Mouse (Mus musculus) ES-CJ7 (cell line): ENCODE measurements at regions not wholly inside any gene's neighbourhood (a gene's known extent, or its start where the extent isn't known, plus 50 kb on each side); places are given as distances from the start of the nearest gene placed in this dataset.

ENCODE experiments used
- DNase-seq: peaks from one replicate; pipeline ENCODE4 v3.0.0; 2011; ENCODE audit warnings: low read depth, low spot score

DNA sequence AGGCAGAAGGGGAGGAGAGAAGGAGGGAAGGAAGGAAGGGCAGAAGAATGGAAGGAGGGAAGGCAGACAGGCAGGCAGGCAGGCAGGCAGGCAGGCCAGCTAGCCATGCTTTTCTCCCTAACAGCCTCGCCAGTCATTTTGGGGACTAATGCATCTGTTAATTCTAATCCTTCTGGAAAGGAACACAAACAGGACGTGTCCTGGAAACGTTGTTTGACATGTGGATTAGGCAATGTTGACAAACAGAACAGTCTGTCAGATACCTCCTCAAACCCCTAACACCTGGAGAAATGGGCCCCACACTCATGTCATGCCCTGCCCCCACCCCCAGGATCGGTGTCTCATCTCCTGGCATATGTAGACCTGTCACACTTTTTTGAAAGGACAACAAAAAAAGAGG lies 206.7 kb upstream of the Adamts9 start:
- no peak for DNase-seq

DNA sequence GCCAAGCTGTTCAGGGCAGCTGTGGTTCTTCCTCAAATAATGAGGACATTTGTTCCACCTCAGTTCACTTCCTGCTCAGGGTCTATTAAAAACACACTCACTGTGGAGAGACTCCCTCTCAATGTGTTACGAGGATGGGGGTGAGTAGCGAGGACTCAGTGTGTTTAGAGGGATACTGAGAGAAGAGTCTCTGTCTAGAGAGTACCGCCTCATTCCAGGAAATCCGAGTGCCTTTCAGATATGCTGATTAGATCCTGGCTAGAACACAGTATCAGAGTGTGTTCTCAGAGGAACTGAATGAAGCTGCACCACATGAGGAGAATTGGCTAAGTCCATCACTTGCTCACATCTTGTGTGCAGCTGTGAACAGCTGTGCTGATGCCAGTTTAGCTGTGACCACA lies 197.0 kb upstream of the Adamts9 start:
- peak; percentile 6 for DNase-seq

DNA sequence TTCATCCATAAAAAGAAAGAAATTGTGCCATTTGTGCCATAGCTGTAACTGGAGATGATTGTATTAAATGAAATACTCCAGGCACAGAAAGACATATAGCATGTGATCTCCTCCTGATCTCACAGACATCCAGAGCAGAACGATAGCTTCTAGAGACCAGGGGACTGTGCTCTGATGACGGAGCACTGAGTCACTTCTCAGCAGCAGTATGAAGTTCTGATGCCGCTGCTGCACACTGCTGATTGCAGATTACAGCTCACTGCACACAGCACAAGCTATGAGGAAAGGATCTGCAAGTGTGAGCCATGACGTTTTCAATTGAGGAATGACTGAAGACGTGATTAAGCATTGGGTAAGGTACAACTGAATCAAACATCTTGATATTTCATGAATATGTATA lies 190.6 kb upstream of the Adamts9 start:
- DNase-seq, result no peak

DNA sequence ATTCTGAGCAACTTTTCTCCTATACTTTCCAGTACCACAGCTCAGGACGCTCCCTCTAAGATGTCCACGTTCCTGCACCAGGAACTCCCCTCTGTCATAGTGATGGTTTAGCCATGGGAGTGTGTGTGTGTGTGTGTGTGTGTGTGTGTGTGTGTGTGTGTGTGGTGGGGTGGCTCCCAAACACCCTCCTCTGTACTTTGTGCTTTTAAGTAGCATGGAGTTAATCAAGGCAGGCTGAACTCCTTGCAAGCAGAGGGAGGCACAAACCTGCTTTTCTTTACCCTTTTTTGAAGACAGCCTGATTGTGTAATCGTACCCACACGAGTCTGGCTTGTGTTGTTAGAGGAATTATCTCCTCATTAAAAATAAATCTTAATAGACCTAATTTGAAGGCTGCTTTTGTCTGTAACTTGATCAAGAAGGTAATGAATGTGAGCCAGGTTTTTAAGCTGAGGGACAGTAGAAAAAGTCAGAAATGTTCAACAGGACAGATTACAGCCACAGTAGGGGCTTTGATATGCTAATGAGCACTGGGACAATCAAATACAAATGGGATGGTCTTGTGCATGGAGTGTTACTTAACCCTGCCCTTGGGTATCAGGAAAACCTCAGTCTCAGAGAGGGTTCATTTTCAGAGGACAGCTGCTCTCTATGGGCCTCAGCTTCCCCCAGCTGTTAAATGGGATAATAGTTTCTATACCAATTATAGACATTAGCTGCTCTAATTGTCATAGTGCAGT lies 187.8 kb upstream of the Adamts9 start:
- DNase-seq, result peak; percentile 84

GRCm38 (mm10) chr6:93119482-93119881 lies 176.2 kb upstream of the Adamts9 start:
- no peak for DNase-seq

DNA sequence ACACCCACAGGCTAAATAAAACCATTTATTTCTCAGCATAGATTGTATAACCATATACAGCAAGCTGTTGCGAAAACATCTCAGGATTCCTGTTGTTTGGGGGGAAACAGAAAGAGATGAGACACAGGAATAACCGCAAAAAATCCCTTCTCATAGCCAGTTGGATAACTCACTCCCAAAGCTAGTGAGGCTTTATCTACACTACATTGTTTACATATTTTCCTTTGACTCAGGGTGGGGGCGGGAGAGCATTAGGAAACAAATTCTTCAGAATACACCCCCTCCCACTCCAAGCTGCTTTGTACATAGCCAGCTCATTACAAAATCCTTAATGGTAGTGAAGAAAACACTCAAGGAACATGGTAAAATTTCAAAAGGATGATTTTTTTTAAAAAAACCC lies 170.1 kb upstream of the Adamts9 start:
- no peak for DNase-seq

DNA sequence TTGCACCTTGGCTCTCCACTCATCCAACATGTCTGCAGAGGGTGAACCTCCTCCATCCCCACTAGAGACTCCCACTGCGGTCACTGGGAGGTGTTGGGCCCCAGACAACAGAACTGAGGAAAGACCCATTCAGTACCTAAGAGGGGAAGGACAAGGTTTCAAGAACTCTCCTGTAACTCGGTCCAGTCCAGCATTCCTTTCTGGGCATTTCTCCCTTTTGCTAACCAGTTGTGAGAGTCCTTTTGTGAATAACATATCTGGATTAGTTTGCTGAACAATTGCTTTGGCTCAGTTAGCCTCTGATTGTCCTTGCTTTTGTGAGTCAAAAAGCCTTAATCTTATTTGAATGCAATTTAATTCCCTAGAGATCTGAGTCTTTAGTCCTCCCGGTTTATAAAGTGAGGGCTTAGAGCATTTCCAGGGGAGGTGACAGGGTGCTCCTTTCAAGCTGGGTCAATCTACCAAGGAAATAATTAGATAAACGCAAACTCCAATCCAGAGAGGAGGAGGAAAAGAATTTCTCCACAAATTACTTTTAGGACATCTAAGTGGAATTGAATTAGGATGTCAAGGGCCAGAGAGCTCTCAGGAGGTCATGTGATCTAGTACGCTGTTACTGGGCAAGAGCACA lies 151.6 kb upstream of the Adamts9 start:
- DNase-seq, result no peak

DNA sequence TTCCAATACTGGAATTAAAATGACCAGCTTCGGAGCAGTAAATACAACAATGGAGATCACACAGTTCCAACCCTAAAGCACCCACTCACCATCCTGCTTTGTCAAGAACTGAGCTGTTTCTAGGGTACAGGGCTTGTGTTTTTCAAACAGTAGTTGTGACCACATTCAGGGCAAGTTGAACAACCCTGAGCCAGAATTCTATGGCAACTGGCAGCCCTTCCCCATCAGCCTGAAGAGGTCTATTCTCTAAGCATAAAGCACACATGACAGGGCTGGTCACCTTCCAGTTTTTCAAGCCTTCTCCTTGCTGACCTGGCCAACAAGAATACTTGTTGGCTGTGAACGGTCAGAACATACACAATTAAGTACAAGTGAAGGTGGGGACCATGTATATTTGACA lies 150.5 kb upstream of the Adamts9 start:
- DNase-seq, result no peak

GRCm38 (mm10) chr6:93087329-93087728 lies 144.0 kb upstream of the Adamts9 start:
- DNase-seq, result no peak

GRCm38 (mm10) chr6:93084286-93084685 lies 141.0 kb upstream of the Adamts9 start:
- no peak for DNase-seq

GRCm38 (mm10) chr6:93083716-93084115 lies 140.4 kb upstream of the Adamts9 start:
- DNase-seq, result no peak

- DNase-seq, result no peak
Measured at GRCm38 (mm10) chr6:93082205-93082604, 138.9 kb upstream of the Adamts9 start.

DNA sequence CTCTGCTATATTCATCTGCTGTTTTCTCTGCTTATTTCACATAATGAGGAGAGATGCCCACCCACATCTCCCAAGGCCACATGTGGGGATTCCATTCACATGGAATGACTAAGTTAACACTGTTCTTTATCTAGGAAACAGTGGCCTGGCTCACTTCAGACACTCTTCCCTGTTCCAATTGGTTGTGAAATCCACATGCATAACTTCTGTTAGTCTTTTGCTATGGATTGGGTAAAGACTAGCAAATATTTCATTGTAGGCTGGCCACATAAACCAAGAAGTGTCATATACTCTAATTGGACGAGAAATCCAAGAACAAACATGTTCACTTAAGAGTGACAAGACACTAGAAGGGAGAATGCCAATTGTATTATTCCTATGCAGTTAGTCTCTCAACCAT lies 133.4 kb upstream of the Adamts9 start:
- DNase-seq, result no peak

DNA sequence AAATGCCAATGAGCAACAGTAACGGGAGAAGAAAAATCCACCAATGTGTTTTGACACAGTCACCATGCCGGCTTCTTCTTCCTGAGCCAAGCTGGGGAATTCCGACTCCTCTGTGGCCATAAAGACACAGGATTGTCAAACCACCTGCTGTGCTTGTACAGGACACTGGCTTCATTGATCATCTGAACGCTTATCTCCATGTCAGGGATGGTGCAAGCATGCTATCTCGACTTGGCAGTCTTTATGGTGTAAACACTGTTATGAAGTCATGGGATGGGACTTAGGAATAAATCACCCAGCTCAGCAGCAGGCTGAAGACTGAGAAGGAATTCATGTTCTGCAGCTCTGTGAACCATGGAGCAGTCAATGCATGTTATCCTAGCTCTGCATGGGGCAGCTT lies 132.6 kb upstream of the Adamts9 start:
- DNase-seq, result no peak

- DNase-seq, result no peak
Measured at GRCm38 (mm10) chr6:93075011-93075410, 131.7 kb upstream of the Adamts9 start.

- no peak for DNase-seq
Measured at GRCm38 (mm10) chr6:93070916-93071315, 127.6 kb upstream of the Adamts9 start.

GRCm38 (mm10) chr6:93067808-93068207 lies 124.5 kb upstream of the Adamts9 start:
- DNase-seq, result no peak

DNA sequence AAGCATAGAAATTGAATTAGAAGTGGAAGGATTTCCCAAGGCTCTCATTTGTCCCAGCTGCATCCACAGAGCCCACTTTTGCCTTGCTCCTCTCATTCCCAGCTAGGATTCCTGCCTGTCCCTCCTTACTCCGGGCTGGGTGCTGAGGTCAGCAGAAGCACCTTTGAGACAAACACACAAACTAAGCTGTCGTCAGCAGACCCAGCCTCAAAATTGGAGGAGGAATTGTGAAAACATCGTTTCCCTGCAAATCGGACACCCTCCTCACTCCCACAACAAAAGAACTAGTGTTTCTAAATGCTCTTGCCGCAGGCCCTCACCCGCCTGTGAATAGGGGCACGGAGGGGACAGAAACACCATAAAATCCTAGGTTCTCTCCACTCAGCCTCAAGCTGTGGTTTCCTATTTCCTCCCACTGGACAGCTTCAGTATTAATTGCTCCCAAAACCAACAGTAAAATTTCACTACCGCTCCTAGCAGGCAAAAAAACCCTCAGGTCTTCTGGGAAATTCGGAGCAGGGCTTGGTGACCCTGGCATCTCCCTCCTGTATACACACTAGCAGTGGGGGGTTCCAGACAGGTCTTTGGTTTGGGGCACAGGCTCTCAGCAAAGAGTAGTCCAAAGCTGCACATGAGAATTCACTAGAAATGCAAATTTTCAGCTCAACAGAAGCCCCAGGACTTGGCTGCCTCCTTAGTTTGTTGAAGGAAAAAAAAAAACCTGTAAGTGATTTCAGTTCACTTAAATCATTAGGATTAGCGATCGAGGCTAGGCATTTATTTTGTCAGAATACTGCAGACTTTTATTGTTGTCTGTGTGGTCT lies 123.5 kb upstream of the Adamts9 start:
- DNase-seq, result peak; percentile 7

DNA sequence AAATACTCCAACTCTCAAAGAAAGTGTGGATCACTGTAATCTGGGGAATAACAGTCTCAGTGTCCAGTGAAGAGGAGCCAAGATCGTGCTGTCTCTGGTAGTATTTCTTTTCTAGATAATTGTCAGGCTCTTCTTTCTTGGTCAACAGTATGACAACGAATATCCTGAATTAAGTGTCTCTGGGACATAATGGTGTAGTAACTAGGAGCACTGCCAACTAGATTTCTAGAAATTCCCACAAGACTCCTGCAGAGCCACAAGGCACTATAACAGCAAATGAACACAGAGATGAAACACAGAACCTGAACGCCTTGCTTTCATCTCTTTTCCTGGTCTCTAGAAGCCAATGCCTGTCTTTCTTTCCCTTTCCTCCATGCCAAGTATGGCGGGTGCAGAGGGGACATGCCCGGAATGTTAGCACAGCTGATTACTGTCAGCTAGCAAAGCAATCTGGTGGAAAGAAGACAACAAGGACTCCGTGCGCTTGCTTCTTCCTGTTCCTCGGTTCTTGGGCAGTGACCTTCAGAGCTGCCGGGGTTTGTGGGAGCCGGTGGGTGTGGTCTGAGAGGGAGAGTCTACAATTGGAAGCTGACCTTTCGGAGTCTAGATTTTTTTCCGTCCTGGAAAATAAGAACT lies 122.7 kb upstream of the Adamts9 start:
- peak; percentile 45 for DNase-seq

GRCm38 (mm10) chr6:93065366-93065765 lies 122.1 kb upstream of the Adamts9 start:
- no peak for DNase-seq

GRCm38 (mm10) chr6:93064366-93064765 lies 121.1 kb upstream of the Adamts9 start:
- DNase-seq, result no peak

GRCm38 (mm10) chr6:93061741-93062140 lies 118.4 kb upstream of the Adamts9 start:
- DNase-seq, result no peak
